Mouse (Mus musculus) thymus, adult 2 months (tissue): ENCODE measurements around the gene H2al1f. TPM values are rescaled to one million over a fixed set of nuclear protein-coding genes. Genes with fewer than 3 reads are reported as not detected.
"Not testable (repeated sequence)": the region's sequence is repeated elsewhere in the genome, so short reads cannot be mapped to it uniquely, and the experiment has no call there.

Experiments used
- DNase-seq: peaks from one replicate; pipeline ENCODE4 v3.0.0; 2021
- H3K27ac ChIP-seq: fragments of 200-500 bp; 2 replicates; pipeline ENCODE4 v1.5.1; 2012; ENCODE audit warnings: low read length, control low read depth; ENCODE audit not compliant: control insufficient read depth, insufficient read depth
- H3K27me3 ChIP-seq: fragments of 200-500 bp; 2 replicates; pipeline ENCODE4 v1.6.1; 2012; ENCODE audit warnings: mild to moderate bottlenecking, low read length, moderate library complexity, mixed read lengths; ENCODE audit not compliant: control insufficient read depth, insufficient read depth
- H3K36me3 ChIP-seq: fragments of 200-500 bp; 2 replicates; pipeline ENCODE4 v1.6.1; 2012; ENCODE audit warnings: mild to moderate bottlenecking, low read length, moderate library complexity; ENCODE audit not compliant: control insufficient read depth, insufficient read depth
- H3K4me1 ChIP-seq: fragments of 200-500 bp; replicated peaks from 2 replicates; pipeline ENCODE4 v1.6.1; 2012; ENCODE audit warnings: low read length; ENCODE audit not compliant: control insufficient read depth, insufficient read depth
- H3K4me3 ChIP-seq: fragments of 200-500 bp; 2 replicates; pipeline ENCODE4 v1.5.1; 2012; ENCODE audit warnings: mild to moderate bottlenecking, low read length, control low read depth, moderate library complexity; ENCODE audit not compliant: control insufficient read depth, insufficient read depth
- CTCF ChIP-seq: fragments of 200-500 bp; IDR thresholded peaks from 2 replicates; pipeline ENCODE4 v1.5.1; 2012; ENCODE audit warnings: mild to moderate bottlenecking, control low read depth, low read length, moderate library complexity, borderline replicate concordance; ENCODE audit not compliant: control insufficient read depth, poor library complexity, insufficient read depth; ENCODE audit errors: extremely low read depth
- POLR2A ChIP-seq: fragments of 200-500 bp; IDR thresholded peaks from 2 replicates; pipeline ENCODE4 v1.6.1; 2012; ENCODE audit warnings: mild to moderate bottlenecking, low read length, control low read depth, moderate library complexity; ENCODE audit not compliant: control insufficient read depth, poor library complexity, insufficient read depth; ENCODE audit errors: extremely low read depth
- WGBS: fragments of 180-500 bp; shearing (Covaris S2); methylation state at CpG from one replicate; pipeline ENCODE4 v1.1.7; 2018; 5-methylcytosine and 5-hydroxymethylcytosine counted together
- polyA plus RNA-seq: library from polyadenylated mRNA; depleted of rRNA; stranded (reverse); fragments of >200 nt; gene quantifications from 2 replicates; pipeline ENCODE4 v1.2.3, GENCODE M21; 2012; rRNA removed

The H2al1f gene
- polyA plus RNA-seq: not detected in 2 replicates

- no CpG with 5 or more reads among the region's 6 CpGs for WGBS
- H3K4me3 ChIP-seq: not testable (repeated sequence)
Measured at GRCm38 (mm10) chrX:11314858-11315257, at the start of gene H2al1f. Gene H2al1f (plus strand): TSS chrX:11315158.

GRCm38 (mm10) chrX:11267791-11268190 lies 47.2 kb upstream of the H2al1f start:
- Histone ChIP-seq H3K36me3 (no peaks in the 10 kb centered on the region), H3K27me3 (no peaks in the 10 kb centered on the region), H3K4me3 (no peak overlapping the region), H3K27ac (no peak overlapping the region), H3K4me1 (no peaks in the 10 kb centered on the region)
- DNase-seq: no peak
- WGBS: 71% methylated on average over 7 of the region's 7 CpGs
- TF ChIP-seq CTCF (no peak), POLR2A (no peak)

More at GRCm38 (mm10) chrX:11314858-11315257, at the start of gene H2al1f:
- DNase-seq, H3K36me3 ChIP-seq, H3K27ac ChIP-seq, H3K4me1 ChIP-seq, H3K27me3 ChIP-seq: not testable (repeated sequence)

- WGBS: 91% methylated on average over 3 of the region's 3 CpGs
- no peak overlapping the region for H3K27ac ChIP-seq
- H3K4me3 ChIP-seq: no peak overlapping the region
- TF ChIP-seq POLR2A: no peak
- TF ChIP-seq CTCF: no peak
- no peaks in the 10 kb centered on the region for H3K27me3 ChIP-seq
- no peaks in the 10 kb centered on the region for H3K36me3 ChIP-seq
- H3K4me1 ChIP-seq: no peaks in the 10 kb centered on the region
- DNase-seq: no peak
Measured at GRCm38 (mm10) chrX:11269074-11269473, 45.9 kb upstream of the H2al1f start.

GRCm38 (mm10) chrX:11273190-11273589 lies 41.8 kb upstream of the H2al1f start:
- Histone ChIP-seq H3K4me3 (no peak overlapping the region), H3K27ac (no peak overlapping the region), H3K36me3 (no peaks in the 10 kb centered on the region), H3K4me1 (no peaks in the 10 kb centered on the region), H3K27me3 (no peaks in the 10 kb centered on the region)
- DNase-seq: no peak
- no peak for TF ChIP-seq POLR2A
- TF ChIP-seq CTCF: no peak
- WGBS: 96% methylated on average over 3 of the region's 3 CpGs

GRCm38 (mm10) chrX:11277083-11277482 lies 37.9 kb upstream of the H2al1f start:
- H3K27me3 ChIP-seq: no peaks in the 10 kb centered on the region
- no peak overlapping the region for H3K27ac ChIP-seq
- H3K4me1 ChIP-seq: no peaks in the 10 kb centered on the region
- no peak overlapping the region for H3K4me3 ChIP-seq
- no peak for DNase-seq
- no peak for TF ChIP-seq POLR2A
- TF ChIP-seq CTCF: no peak
- 97% methylated on average over 6 of the region's 6 CpGs for WGBS
- no peaks in the 10 kb centered on the region for H3K36me3 ChIP-seq

- no peak for DNase-seq
- 58% methylated on average over 2 of the region's 2 CpGs for WGBS
- no peaks in the 10 kb centered on the region for H3K4me1 ChIP-seq
- TF ChIP-seq POLR2A (no peak), CTCF (no peak)
- H3K4me3 ChIP-seq: no peak overlapping the region
- no peaks in the 10 kb centered on the region for H3K27me3 ChIP-seq
- no peaks in the 10 kb centered on the region for H3K36me3 ChIP-seq
- no peak overlapping the region for H3K27ac ChIP-seq
Measured at GRCm38 (mm10) chrX:11280741-11281140, 34.2 kb upstream of the H2al1f start.

- DNase-seq: no peak
- no peak for TF ChIP-seq POLR2A
- TF ChIP-seq CTCF: no peak
- 88% methylated on average over 13 of the region's 14 CpGs for WGBS
Measured at GRCm38 (mm10) chrX:11288306-11288882, 26.6 kb upstream of the H2al1f start.

More at GRCm38 (mm10) chrX:11288306-11288882, 26.6 kb upstream of the H2al1f start:
- Histone ChIP-seq H3K36me3 (no peaks in the 10 kb centered on the region), H3K4me3 (no peak overlapping the region), H3K27me3 (no peaks in the 10 kb centered on the region), H3K27ac (no peak overlapping the region), H3K4me1 (no peaks in the 10 kb centered on the region)
